Mouse (Mus musculus) kidney, adult 2 months (tissue): ENCODE results near the gene Cand2. TPM values are rescaled to one million over a fixed set of nuclear protein-coding genes. Genes with fewer than 3 reads are reported as not detected.

Experiments
- DNase-seq: peaks from one replicate; pipeline ENCODE4 v3.0.0; 2021
- H3K27ac ChIP-seq: fragments of 200-500 bp; 2 replicates; pipeline ENCODE4 v1.5.1; 2012; ENCODE audit warnings: low read depth, low read length, control low read depth, inconsistent platforms; ENCODE audit not compliant: insufficient read depth
- H3K27me3 ChIP-seq: fragments of 200-500 bp; replicated peaks from 2 replicates; pipeline ENCODE4 v1.6.1; 2012; ENCODE audit warnings: mild to moderate bottlenecking, moderate library complexity, low read length, inconsistent platforms; ENCODE audit not compliant: control insufficient read depth, insufficient read depth
- H3K36me3 ChIP-seq: fragments of 200-500 bp; 2 replicates; pipeline ENCODE4 v1.6.1; 2012; ENCODE audit warnings: mild to moderate bottlenecking, moderate library complexity, low read length, inconsistent platforms; ENCODE audit not compliant: control insufficient read depth, insufficient read depth
- H3K4me1 ChIP-seq: fragments of 200-500 bp; 2 replicates; pipeline ENCODE4 v1.6.1; 2011; ENCODE audit warnings: low read length; ENCODE audit not compliant: control insufficient read depth, insufficient read depth
- H3K4me3 ChIP-seq: fragments of 200-500 bp; 2 replicates; pipeline ENCODE4 v1.5.1; 2011; ENCODE audit warnings: mild to moderate bottlenecking, low read depth, low read length, control low read depth; ENCODE audit not compliant: insufficient read depth
- CTCF ChIP-seq: fragments of 200-500 bp; conservative IDR thresholded peaks from 2 replicates; pipeline ENCODE4 v1.5.1; 2011; ENCODE audit warnings: low read depth, mild to moderate bottlenecking, control low read depth, low read length, moderate library complexity, mixed read lengths; ENCODE audit not compliant: insufficient read depth, insufficient read length
- POLR2A ChIP-seq: fragments of 200-500 bp; IDR thresholded peaks from one replicate; pipeline ENCODE4 v1.6.1; 2011; ENCODE audit warnings: low read depth, low read length, control low read depth
- WGBS: fragments of 180-500 bp; shearing (Covaris S2); methylation state at CpG from one replicate; pipeline ENCODE4 v1.1.7; 2018; 5-methylcytosine and 5-hydroxymethylcytosine counted together
- polyA plus RNA-seq: library from polyadenylated mRNA; depleted of rRNA; stranded (reverse); fragments of >200 nt; gene quantifications from 2 replicates; pipeline ENCODE4 v1.2.3, GENCODE M21; 2012

Gene Cand2
- polyA plus RNA-seq, 1 experiment: 4.0 TPM

DNA sequence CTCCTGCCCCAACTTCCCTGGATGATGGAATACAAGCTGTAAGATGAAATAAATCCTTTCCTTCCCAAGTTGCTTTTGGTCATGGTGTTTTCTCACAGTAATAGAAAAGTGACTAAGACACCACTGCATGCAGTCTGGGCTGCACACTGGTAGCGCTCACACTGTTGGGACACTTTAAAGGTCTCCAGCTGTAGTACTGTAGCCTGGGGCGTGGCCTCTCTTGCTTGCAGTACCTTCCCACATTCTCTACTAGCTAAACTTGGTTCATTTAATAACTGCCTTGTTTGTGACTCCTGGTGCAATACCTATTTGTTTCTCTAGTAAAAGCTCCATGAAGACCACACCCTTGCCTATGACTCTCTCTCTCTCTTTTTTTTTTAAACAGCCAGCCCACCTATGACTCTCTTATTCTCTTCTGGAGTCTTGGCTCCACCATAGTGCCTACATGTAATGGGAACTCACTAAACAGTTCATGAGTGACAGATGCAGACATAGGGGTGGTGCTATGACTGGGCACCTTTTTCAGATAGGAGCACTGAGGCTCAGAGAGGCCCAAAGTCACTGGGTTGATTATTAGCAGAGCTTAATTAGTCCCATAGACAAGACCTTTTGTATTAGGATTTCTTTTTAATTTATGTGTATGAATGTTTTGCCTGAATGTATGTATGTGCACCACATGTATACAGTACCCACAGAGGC is 58.0 kb downstream of the Cand2 start:
- Histone ChIP-seq H3K4me1 (no peaks in the 10 kb centered on the region), H3K36me3 (no peaks in the 10 kb centered on the region), H3K4me3 (no peak overlapping the region), H3K27me3 (no peaks in the 10 kb centered on the region), H3K27ac (no peak overlapping the region)
- 76% methylated on average over 2 of the region's 2 CpGs for WGBS
- no peak for TF ChIP-seq CTCF
- TF ChIP-seq POLR2A: no peak
- DNase-seq: no peak

DNA sequence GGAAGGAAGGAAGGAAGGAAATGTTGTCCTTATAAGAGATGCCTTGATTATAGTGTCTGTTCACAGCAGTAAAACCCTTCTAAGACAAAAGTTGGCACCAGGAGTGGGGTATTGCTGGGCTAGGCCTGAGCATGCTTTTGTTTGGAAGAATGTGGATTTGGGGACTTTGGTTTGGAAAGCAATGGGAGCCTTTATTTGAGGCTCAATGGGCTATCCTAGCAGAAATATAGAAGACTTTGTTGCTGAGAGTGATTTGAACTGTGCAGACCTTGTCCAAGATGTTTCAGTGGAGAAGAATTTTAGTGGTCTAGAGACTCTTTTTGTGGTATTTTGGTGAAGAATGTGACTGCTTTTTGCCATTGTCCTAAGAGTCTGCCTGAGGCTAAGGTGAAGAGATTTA is 59.5 kb downstream of the Cand2 start:
- H3K27me3 ChIP-seq: no peaks in the 10 kb centered on the region
- peaks cover 2% of the 10 kb centered on the region; the same call in 1 of the 2 replicates for H3K4me1 ChIP-seq
- no peak for DNase-seq
- no peak for TF ChIP-seq POLR2A
- TF ChIP-seq CTCF: no peak
- H3K36me3 ChIP-seq: no peaks in the 10 kb centered on the region
- H3K4me3 ChIP-seq: no peak overlapping the region
- H3K27ac ChIP-seq: no peak overlapping the region

DNA sequence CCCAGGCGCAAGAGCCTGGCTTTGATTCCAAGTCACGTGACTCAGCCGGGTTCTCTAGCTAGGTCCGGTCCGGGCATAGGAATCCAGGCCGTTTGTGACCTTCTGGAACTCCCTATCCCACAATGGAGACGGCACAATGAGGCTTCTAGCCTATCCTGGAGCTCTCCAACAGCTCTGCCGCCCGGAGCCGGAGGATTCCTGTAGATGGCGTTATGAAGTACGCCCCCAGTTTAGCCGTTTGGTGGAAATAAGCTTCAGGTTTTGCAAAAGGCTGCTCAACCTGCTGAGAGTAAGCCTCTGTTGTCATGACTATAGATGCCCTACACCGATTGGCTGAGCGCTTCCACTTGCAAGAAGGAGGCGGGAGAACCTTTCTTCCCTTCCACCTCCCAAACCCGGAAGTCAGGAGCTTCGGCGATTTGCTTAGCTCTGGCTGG is 63.8 kb downstream of the Cand2 start, which contains the start of gene Efcab12:
Gene Efcab12 (minus strand): TSS at position 252 of the 437 bp plus-strand sequence.
- peak within 1 kb of the TSS; percentile 10; the same call in 1 of the 2 replicates for H3K27ac ChIP-seq
- no peaks in the 10 kb centered on the region for H3K36me3 ChIP-seq
- H3K4me3 ChIP-seq: peak within 1 kb of the TSS; percentile 40
- 2% methylated on average over 19 of the region's 19 CpGs for WGBS
- H3K27me3 ChIP-seq: no peaks in the 10 kb centered on the region
- peaks cover 2% of the 10 kb centered on the region; the same call in 1 of the 2 replicates for H3K4me1 ChIP-seq
- DNase-seq: peak; percentile 87
- no peak for TF ChIP-seq POLR2A
- TF ChIP-seq CTCF: no peak

DNA sequence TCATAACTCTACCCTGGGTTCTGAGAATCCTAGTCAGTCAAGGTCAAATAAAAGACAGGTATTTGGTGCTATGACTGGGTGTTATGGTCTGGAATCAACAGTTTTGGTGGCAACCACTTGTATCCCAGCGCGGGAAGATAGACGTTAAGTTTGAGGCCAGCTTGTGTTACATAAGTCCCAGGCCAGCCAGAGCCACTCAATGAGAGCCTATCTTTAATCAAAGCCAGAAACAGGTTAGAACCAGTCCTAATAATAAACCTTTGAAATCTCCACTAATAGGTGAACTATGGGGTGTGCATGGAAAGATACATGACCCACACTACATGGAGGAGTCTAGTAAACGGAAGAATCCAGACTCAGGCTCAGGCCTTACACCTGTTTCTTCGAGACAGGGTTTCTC is 64.4 kb downstream of the Cand2 start:
- DNase-seq: no peak
- TF ChIP-seq POLR2A (no peak), CTCF (no peak)
- 64% methylated on average over 5 of the region's 5 CpGs for WGBS
- Histone ChIP-seq H3K4me3 (no peak overlapping the region), H3K36me3 (no peaks in the 10 kb centered on the region), H3K27ac (no peak overlapping the region), H3K4me1 (peaks cover 2% of the 10 kb centered on the region; the same call in 1 of the 2 replicates), H3K27me3 (no peaks in the 10 kb centered on the region)

DNA sequence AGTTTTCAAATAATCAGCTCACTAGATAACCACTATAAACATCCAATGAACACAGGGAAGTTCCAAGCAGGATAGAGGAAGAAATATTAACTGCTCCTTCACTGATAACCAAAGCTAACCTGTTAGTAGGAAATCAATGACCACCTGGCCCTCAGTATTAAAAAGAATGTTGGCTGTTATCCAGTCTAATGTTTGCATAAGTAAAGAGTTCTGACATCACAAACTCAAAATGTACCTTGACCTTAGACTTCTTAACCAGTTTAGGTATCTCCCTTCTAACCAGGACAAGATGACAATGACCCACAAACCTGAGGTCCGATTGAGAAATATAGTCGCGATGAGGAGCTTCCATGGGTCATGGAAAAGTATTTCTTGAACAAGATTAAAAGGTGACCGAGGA is 70.7 kb downstream of the Cand2 start:
- Histone ChIP-seq H3K4me1 (no peaks in the 10 kb centered on the region), H3K4me3 (no peak overlapping the region), H3K27me3 (no peaks in the 10 kb centered on the region), H3K36me3 (no peaks in the 10 kb centered on the region), H3K27ac (no peak overlapping the region)
- 82% methylated on average over 4 of the region's 4 CpGs for WGBS
- no peak for DNase-seq
- TF ChIP-seq CTCF: no peak
- no peak for TF ChIP-seq POLR2A

DNA sequence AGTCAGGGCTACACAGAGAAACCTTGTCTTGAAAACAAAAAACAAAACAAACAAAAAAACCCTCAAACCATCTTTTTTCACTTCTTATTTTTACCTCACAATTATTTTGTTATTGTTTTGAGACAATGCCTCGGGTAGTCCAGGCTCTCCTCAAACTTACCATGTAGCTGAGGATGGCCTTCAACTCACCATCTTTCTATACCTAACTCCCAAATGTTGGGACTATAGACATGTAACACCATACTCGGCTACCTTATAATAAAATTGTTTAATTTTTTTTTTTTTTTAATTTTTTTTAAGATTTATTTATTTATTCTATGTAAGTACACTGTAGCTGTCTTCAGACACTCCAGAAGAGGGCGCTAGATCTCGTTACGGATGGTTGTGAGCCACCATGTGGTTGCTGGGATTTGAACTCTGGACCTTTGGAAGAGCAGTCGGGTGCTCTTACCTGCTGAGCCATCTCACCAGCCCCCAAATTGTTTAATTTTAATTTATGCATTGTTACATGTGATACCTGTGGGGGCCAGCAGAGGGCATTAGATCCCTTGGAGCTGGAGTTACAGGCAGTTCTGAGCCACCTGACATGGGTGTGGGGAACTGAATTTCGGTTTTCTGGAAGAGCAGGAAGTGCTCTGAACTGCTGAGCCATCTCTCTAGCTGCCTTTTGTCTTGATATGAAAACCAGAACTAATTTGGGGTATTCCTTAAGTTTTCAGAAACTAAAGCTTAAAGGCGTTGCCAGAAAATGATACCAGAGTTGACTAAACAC is 72.5 kb downstream of the Cand2 start:
- Histone ChIP-seq H3K4me3 (no peak overlapping the region), H3K36me3 (no peaks in the 10 kb centered on the region), H3K27me3 (no peaks in the 10 kb centered on the region), H3K4me1 (no peaks in the 10 kb centered on the region), H3K27ac (no peak overlapping the region)
- 27% methylated on average over 8 of the region's 8 CpGs for WGBS
- DNase-seq: peak; percentile 74
- TF ChIP-seq CTCF (peak; percentile 69), POLR2A (no peak)

DNA sequence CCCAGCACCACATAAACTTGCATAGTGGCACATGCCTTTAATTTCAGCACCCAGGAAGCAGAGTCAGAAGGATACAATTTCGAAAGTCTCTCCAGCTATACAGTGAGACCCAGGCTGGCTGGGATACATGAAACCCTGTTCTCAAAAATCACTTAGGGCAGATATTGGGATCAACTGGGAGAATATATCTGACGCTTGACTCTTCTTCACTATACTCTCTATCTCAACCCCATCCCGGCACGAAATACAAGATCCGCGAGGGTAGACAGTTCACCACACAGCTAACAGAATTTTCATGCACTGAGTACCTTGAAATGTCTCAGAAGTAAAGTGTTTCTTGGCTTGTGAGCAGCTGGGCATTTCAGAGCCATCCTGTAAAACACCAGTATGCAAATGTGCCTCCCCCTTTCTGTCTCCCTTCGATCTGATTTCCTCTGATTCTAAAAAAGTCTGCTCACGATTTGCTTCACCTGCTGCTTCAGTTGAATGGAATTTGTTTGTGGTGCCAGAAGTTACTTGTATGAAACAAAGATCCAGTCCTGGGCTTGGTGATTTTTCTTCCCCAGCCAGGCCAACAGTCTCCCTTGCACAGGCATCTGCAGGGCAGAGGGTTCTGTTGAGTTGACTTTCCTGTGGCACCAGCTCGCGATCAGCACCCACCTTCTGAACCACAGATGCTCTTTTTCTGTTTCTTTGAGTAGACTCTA is 74.4 kb downstream of the Cand2 start:
- H3K27ac ChIP-seq: no peak overlapping the region
- 80% methylated on average over 10 of the region's 10 CpGs for WGBS
- DNase-seq: no peak
- H3K36me3 ChIP-seq: no peaks in the 10 kb centered on the region
- no peak overlapping the region for H3K4me3 ChIP-seq
- no peaks in the 10 kb centered on the region for H3K4me1 ChIP-seq
- H3K27me3 ChIP-seq: no peaks in the 10 kb centered on the region
- no peak for TF ChIP-seq POLR2A
- no peak for TF ChIP-seq CTCF
